Mouse (Mus musculus) frontal cortex, postnatal 36 days (tissue): ENCODE data around the gene Arntl2.
A peak's percentile ranks its signal among the peaks of the same experiment; 100 is the strongest.
"Not testable (repeated sequence)": the region's sequence is repeated elsewhere in the genome, so short reads cannot be mapped to it uniquely, and the experiment has no call there.

ENCODE experiments used
- DNase-seq, 2 experiments: peaks; one replicate each; pipeline ENCODE4 v3.0.0; 2022; ENCODE audit warnings: low spot score in 2 of 2

Arntl2 gene

GRCm38 (mm10) chr6:146848281-146848680 lies 52.4 kb downstream of the Arntl2 start:
- no peak for DNase-seq

DNA sequence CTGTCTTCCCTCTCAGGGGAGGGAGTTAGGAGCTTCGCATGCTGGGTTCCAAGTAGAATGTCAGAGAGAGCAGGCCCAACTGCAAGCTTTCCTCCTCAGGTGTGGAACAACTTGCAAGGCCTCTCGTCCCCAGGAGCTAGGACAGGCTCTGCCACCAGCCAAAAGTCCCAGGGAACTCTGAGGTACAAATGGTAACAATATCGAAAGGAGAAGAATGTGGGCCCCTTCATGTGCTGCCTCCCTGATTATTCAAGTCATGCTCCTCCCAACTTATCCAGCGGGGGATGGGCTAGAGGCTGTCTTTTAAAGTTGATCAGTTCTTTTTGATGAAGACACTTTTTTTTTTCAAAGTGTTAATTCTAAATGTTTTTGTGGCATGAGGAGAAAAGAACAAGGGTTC lies 54.2 kb downstream of the Arntl2 start, which contains the start of gene Smco2:
TSS of gene Smco2 (plus strand) at position 55 of the 400 bp plus-strand sequence.
- DNase-seq, result no peak

- no peak for DNase-seq
Measured at GRCm38 (mm10) chr6:146851916-146852315, 56.1 kb downstream of the Arntl2 start.

DNA sequence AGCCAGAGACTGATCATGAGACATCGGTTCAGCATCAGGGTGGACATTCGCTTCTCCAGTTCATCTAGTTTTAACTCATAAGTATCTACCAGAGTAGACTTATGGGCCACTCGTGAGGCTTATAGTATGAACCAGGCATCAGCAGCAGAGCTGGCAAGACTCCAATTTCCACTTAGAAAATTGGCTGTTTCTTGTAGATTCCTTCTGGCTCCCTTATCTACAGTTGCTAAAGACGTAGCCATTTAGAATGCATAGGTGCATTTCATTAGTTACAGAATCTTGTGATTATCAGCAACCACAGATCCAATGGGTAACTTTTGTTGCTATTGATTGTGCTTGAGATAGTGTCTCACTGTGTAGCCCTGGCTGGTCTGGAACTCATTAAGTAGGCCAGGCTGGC lies 56.9 kb downstream of the Arntl2 start:
- no peak for DNase-seq

DNA sequence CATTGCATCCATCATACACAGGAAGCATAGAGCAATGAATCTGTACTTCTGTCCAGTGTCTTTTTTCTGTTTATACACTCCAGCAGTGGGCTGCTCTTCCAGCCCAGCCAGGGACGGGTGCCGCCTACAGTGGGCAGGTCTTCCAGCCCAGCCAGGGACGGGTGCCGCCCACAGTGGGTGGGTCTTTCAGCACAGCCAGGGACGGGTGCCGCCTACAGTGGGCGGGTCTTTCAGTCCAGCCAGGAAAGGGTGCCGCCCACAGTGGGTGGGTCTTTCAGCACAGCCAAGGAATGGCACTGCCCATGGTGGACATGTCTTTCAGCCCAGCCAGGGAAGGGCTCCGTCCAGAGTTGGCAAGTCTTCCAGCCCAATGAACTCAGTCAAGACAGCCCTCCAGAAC lies 59.3 kb downstream of the Arntl2 start:
- DNase-seq, result no peak

GRCm38 (mm10) chr6:146857386-146857785 lies 61.5 kb downstream of the Arntl2 start:
- DNase-seq, result no peak

GRCm38 (mm10) chr6:146863154-146863553 lies 67.3 kb downstream of the Arntl2 start:
- DNase-seq, result no peak

DNA sequence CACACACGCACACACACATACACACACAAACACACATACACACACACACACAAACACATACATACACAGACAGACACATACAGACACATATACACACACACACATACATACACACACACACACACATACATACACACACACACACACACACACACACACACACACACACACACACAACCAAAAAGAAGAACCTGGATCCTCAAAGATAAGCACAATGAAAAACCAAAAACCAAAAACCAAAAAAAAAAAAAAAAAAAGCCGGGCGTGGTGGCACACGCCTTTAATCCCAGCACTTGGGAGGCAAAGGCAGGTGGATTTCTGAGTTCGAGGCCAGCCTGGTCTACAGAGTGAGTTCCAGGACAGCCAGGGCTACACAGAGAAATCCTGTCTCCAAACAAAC lies 68.5 kb downstream of the Arntl2 start:
- DNase-seq, result not testable (repeated sequence)

GRCm38 (mm10) chr6:146865701-146866100 lies 69.8 kb downstream of the Arntl2 start:
- DNase-seq, result no peak

GRCm38 (mm10) chr6:146871975-146872374 lies 76.1 kb downstream of the Arntl2 start:
- DNase-seq, result no peak

DNA sequence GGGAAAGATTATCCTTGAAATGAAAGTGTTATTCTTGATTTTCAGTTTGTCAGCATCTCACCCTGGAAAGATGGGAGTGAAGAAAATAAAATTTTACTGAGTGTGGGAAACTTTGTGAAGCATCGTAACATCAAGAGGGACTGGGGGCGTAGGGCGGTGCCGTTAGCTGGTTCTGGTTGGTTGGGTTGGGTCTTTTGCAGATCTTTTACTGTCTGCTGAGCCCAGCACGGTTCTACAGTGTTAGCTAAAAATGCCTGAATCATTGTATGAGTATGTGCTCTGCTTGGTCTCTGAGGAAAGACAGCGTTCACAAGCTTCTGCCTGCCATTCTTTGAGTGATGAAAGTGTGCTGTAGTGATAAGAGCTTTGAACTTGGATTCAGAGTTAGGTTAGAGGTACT lies 78.6 kb downstream of the Arntl2 start:
- DNase-seq, result no peak

DNA sequence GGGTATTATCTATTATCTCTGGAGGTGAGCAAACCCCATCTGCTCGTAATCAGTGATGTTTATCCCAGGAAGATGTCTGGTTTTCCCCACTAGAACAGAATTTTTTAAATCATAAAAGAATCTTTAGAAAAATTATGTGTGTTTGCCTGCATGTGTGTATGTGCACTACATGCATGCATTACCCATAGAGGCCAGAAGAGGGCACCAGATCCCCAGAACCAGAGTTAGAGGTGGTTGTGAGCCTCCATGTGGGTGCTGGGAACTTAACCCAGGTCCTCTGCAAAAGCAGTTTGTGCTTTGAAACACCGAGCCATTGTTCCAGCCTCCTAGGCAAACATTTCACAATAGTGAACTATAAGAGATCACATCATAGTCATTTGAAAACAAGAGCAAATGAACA lies 81.0 kb downstream of the Arntl2 start:
- DNase-seq, result no peak

GRCm38 (mm10) chr6:146877425-146878045 lies 81.7 kb downstream of the Arntl2 start:
- peak; percentile 71 to 91 for DNase-seq

DNA sequence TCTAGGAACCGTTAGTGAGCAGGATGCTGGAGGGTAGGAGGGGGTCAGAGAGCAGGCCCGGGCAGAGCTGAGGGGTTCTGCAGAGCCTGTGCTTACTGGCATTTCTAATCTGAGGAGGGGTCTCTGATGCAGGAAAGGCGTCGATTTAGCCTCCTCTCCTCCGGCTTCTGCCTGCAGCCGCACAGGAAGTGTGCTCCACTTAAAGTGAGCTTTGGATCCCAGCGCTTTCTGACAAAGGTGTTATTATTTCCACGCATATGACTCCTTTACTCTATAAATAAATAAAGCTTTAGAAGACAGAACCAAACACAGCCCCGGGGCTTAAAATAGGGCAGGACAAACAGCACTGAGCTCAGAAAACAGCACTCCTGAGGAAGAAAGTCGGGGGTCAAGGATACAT lies 83.1 kb downstream of the Arntl2 start:
- no peak for DNase-seq

DNA sequence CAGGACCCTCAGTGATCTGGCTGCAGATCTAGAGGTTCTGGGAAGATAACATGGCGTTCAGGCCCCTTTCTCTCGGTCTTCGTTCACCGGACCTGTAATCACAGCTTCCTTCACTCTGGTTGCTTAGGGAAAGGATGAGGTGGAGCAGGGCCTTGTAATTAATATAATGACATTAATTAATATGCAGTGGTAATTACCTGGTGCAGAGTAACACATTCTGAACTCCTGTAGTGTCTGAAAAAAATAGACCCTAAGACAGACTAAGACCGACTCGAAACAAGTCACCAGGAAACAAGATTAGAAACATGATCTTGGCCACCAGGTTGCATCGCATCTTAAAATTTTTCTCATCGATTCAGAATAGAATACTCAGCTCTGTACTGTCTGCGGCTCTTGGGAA lies 84.0 kb downstream of the Arntl2 start:
- DNase-seq, result no peak

DNA sequence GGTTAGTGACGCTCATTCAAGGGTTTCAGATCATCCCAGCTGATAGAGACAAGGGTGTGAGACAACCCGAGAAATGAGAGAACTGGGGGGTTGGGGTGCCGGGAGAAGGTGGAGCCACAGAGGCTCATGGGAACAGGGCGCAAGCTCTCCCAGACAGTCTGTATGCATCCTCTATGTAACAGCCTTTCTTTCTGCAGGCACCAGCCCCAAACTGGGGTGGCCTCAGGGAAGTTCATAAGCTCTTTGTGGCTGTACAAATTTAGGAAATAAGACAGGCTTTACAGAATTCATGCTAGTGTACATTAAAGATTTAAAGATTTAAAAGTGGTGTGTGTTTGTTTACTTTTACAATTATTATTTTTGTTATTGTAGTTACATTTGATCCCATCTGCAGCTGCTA lies 84.4 kb downstream of the Arntl2 start:
- DNase-seq, result no peak

DNA sequence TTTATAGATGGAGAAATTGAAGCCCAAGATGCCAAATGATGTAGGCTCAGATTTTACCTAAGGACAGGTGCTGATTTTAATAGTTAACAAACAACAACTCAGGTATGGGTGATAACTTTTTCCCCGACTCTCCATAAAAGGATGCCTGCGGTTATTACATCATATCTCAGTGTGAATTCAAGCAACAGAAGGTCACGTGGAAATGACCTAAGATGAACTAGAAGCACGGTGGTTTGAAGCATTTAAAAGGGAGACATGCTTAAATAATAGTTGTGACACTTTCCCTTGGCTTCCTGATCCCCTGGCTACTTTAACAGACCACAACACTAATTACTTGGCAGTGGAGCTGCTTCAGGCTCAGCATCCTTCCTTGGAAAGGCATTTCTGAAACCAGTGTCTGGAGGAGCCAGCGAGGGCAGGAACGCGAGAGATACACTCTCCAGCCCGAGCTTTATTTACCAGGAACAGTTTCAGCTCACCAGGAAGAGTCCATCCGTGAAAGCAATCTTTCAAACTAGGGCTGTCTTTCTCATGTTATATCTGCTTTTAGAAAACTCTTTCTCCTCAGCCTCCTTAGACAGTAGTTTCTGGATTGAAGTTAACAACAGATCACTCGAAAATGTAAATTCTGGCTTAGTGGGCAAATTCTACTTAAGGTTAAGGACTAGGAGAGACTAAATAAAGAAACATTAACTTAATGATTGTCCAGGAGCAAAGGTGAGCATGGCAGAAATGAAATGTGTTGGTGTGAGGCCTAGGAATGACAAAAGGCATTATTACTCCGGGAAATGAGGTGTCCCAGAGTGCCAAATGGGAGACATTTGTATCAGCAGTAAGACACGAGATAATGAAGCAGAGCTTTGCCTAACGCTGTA lies 86.3 kb downstream of the Arntl2 start:
- no peak for DNase-seq
